Mouse (Mus musculus): Measurements from ENCODE around the gene Hadh. TPM values are rescaled to one million over a fixed set of nuclear protein-coding genes. Genes with fewer than 3 reads are reported as not detected.
A peak's percentile ranks its signal among the peaks of the same experiment; 100 is the strongest.

The Hadh gene
- total and polyA plus RNA-seq, 3 experiments: 43.6 to 79.8 (median 66.7) TPM

- H3K4me1 ChIP-seq (ENCODE audit: insufficient read depth, low read depth, low read length): peaks cover 14% of the 10 kb centered on the region
- ATAC-seq (ENCODE audit: extremely low read depth, insufficient number of reproducible peaks, low FRiP score, poor library complexity, severe bottlenecking) (no peak), DNase-seq (ENCODE audit: low spot score) (no peak)
- TF ChIP-seq GATA1 (IDR thresholded peaks at IDR 0.05; ENCODE audit: borderline replicate concordance, low read length): no peak
- no peak for TF ChIP-seq GATA2 (IDR thresholded peaks at IDR 0.05; ENCODE audit: borderline replicate concordance, low read depth, low read length)
- no peak for TF ChIP-seq POLR2AphosphoS5 (IDR thresholded peaks at IDR 0.05; ENCODE audit: insufficient replicate concordance, low read depth, low read length)
- no peak for TF ChIP-seq CTCF (IDR thresholded peaks at IDR 0.05; ENCODE audit: low read depth, low read length)
- TF ChIP-seq TAL1 (conservative IDR thresholded peaks at IDR 0.05; ENCODE audit: low read depth, low read length): no peak
- no peaks in the 10 kb centered on the region for H3K9me3 ChIP-seq (replicated peaks)
- peaks cover 96% of the 10 kb centered on the region for H3K36me3 ChIP-seq (replicated peaks)
- H3K27me3 ChIP-seq (ENCODE audit: insufficient read depth, low read length): no peaks in the 10 kb centered on the region
- H3K4me3 ChIP-seq (ENCODE audit: low read depth, low read length): no peak overlapping the region
These were observed 25.3 kb downstream of the Hadh start for GRCm38 (mm10) chr3:131246579-131247046.

- peak; percentile 52 for ATAC-seq (ENCODE audit: extremely low read depth, insufficient number of reproducible peaks, low FRiP score, poor library complexity, severe bottlenecking)
- peak; percentile 12 for DNase-seq (ENCODE audit: low spot score)
- no peaks in the 10 kb centered on the region for H3K9me3 ChIP-seq (replicated peaks)
- H3K27me3 ChIP-seq (ENCODE audit: insufficient read depth, low read length): no peaks in the 10 kb centered on the region
- peaks cover 94% of the 10 kb centered on the region for H3K36me3 ChIP-seq (replicated peaks)
- TF ChIP-seq GATA1 (IDR thresholded peaks at IDR 0.05; ENCODE audit: borderline replicate concordance, low read length) (no peak), CTCF (IDR thresholded peaks at IDR 0.05; ENCODE audit: low read depth, low read length) (peak; percentile 48), POLR2AphosphoS5 (IDR thresholded peaks at IDR 0.05; ENCODE audit: insufficient replicate concordance, low read depth, low read length) (no peak)
- peaks cover 14% of the 10 kb centered on the region for H3K4me1 ChIP-seq (ENCODE audit: insufficient read depth, low read depth, low read length)
- H3K4me3 ChIP-seq (ENCODE audit: low read depth, low read length): no peak overlapping the region
These were observed 25.9 kb downstream of the Hadh start for GRCm38 (mm10) chr3:131245766-131246578.

GRCm38 (mm10) chr3:131237785-131238633, 33.9 kb downstream of the Hadh start:
- Histone ChIP-seq H3K9me3 (replicated peaks) (no peaks in the 10 kb centered on the region), H3K27me3 (ENCODE audit: insufficient read depth, low read length) (no peaks in the 10 kb centered on the region), H3K36me3 (replicated peaks) (peaks cover 88% of the 10 kb centered on the region), H3K4me3 (ENCODE audit: low read depth, low read length) (no peak overlapping the region), H3K4me1 (ENCODE audit: insufficient read depth, low read depth, low read length) (no peaks in the 10 kb centered on the region)
- peak; percentile 91 for ATAC-seq (ENCODE audit: extremely low read depth, insufficient number of reproducible peaks, low FRiP score, poor library complexity, severe bottlenecking)
- no peak for TF ChIP-seq TAL1 (conservative IDR thresholded peaks at IDR 0.05; ENCODE audit: low read depth, low read length)
- TF ChIP-seq GATA1 (IDR thresholded peaks at IDR 0.05; ENCODE audit: borderline replicate concordance, low read length): no peak
- TF ChIP-seq CTCF (IDR thresholded peaks at IDR 0.05; ENCODE audit: low read depth, low read length): peak; percentile 43; the same call in 1 of the 2 replicates
- TF ChIP-seq GATA2 (IDR thresholded peaks at IDR 0.05; ENCODE audit: borderline replicate concordance, low read depth, low read length): no peak
- TF ChIP-seq POLR2AphosphoS5 (IDR thresholded peaks at IDR 0.05; ENCODE audit: insufficient replicate concordance, low read depth, low read length): no peak
- peak; percentile 37 for DNase-seq (ENCODE audit: low spot score)

- Histone ChIP-seq H3K9me3 (replicated peaks) (no peaks in the 10 kb centered on the region), H3K27me3 (ENCODE audit: insufficient read depth, low read length) (no peaks in the 10 kb centered on the region), H3K4me3 (ENCODE audit: low read depth, low read length) (no peak overlapping the region), H3K36me3 (replicated peaks) (peaks cover 88% of the 10 kb centered on the region), H3K4me1 (ENCODE audit: insufficient read depth, low read depth, low read length) (no peaks in the 10 kb centered on the region)
- ATAC-seq (ENCODE audit: extremely low read depth, insufficient number of reproducible peaks, low FRiP score, poor library complexity, severe bottlenecking): no peak
- DNase-seq (ENCODE audit: low spot score): no peak
- no peak for TF ChIP-seq GATA1 (IDR thresholded peaks at IDR 0.05; ENCODE audit: borderline replicate concordance, low read length)
- no peak for TF ChIP-seq TAL1 (conservative IDR thresholded peaks at IDR 0.05; ENCODE audit: low read depth, low read length)
- TF ChIP-seq POLR2AphosphoS5 (IDR thresholded peaks at IDR 0.05; ENCODE audit: insufficient replicate concordance, low read depth, low read length): no peak
- no peak for TF ChIP-seq GATA2 (IDR thresholded peaks at IDR 0.05; ENCODE audit: borderline replicate concordance, low read depth, low read length)
- no peak for TF ChIP-seq CTCF (IDR thresholded peaks at IDR 0.05; ENCODE audit: low read depth, low read length)
These were observed 34.8 kb downstream of the Hadh start for GRCm38 (mm10) chr3:131237061-131237460.

GRCm38 (mm10) chr3:131228083-131228482, 43.8 kb downstream of the Hadh start:
- DNase-seq (ENCODE audit: low spot score): no peak
- Histone ChIP-seq H3K4me3 (ENCODE audit: low read depth, low read length) (no peak overlapping the region), H3K27me3 (ENCODE audit: insufficient read depth, low read length) (no peaks in the 10 kb centered on the region), H3K36me3 (replicated peaks) (peaks cover 33% of the 10 kb centered on the region), H3K4me1 (ENCODE audit: insufficient read depth, low read depth, low read length) (no peaks in the 10 kb centered on the region), H3K9me3 (replicated peaks) (peaks cover 12% of the 10 kb centered on the region)
- TF ChIP-seq CTCF (IDR thresholded peaks at IDR 0.05; ENCODE audit: low read depth, low read length): no peak
- no peak for TF ChIP-seq TAL1 (conservative IDR thresholded peaks at IDR 0.05; ENCODE audit: low read depth, low read length)
- no peak for TF ChIP-seq GATA1 (IDR thresholded peaks at IDR 0.05; ENCODE audit: borderline replicate concordance, low read length)
- TF ChIP-seq GATA2 (IDR thresholded peaks at IDR 0.05; ENCODE audit: borderline replicate concordance, low read depth, low read length): no peak
- no peak for TF ChIP-seq POLR2AphosphoS5 (IDR thresholded peaks at IDR 0.05; ENCODE audit: insufficient replicate concordance, low read depth, low read length)
- no peak for ATAC-seq (ENCODE audit: extremely low read depth, insufficient number of reproducible peaks, low FRiP score, poor library complexity, severe bottlenecking)
